Mouse (Mus musculus): ENCODE measurements around the gene Hist2h3c1. TPM values are rescaled to one million over a fixed set of nuclear protein-coding genes. Genes with fewer than 3 reads are reported as not detected.
"Not testable (repeated sequence)": the region's sequence is repeated elsewhere in the genome, so short reads cannot be mapped to it uniquely, and the experiment has no call there.

The Hist2h3c1 gene
- 3.1 and 3.8 TPM in 2 replicates for total RNA-seq (2021)
- long read RNA-seq, experiment 1, result 0 reads
- long read RNA-seq, experiment 2, partial matches to known transcripts, result 0 of 1 reads
- long read RNA-seq, experiment 2, other reads (novel, unspliced or antisense), result 0 of 1 reads

DNA sequence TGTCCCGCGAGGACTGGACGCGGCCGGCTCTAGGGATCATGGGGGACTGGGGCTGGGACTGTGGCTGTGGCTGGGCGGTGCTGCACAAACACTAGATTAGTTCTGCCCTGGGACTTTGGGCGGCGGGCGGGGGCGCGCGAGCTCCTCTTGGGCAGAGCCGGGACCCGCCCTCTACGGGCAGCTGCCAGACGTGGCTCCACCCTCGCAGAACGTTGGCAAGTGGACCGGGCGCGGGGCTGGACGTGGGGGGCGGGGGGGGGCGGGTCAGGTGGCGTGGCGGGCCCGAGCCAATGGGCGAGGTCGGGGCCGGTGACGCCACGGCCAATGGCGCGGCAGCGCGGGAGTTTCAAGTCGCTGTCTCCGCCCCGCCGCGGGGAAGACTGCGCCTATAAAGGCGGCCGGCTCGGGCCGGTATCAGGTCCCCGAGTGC, at the start of gene Hist2h3c1:
Gene Hist2h3c1, plus strand, starts transcription at position 259 of the 430 bp plus-strand sequence.
- DNase-seq, result not testable (repeated sequence)

DNA sequence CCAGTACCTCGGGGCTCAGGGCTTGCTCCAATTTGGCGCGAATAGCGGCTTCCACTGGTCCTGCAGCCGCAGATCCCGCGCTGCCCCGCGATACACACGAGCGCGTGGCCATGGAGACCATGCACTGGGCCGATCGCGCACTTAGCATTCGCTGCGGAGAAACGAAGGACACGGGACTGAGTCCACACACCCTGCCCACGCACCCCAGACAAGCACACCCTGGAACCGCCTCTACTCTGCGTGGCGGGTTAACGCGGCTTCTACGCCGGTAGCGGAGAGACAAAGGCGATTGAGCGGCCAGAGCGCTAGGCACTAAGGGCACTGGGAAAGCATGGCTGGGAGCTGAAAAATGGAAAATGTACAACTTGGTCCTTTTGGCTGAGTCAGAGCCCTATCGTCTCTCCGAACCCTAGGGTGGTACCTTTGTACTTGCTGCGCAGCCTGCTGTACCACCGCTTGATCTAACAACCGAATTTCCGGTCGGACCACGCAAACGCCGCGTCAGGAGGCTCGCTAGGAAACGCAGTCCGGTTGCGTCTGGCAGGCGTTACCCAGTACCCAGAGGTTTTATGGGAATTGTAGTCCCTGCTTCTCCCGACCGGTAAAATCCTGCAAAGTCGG, 49.2 kb upstream of the Hist2h3c1 start:
- DNase-seq, result peak; percentile 92

DNA sequence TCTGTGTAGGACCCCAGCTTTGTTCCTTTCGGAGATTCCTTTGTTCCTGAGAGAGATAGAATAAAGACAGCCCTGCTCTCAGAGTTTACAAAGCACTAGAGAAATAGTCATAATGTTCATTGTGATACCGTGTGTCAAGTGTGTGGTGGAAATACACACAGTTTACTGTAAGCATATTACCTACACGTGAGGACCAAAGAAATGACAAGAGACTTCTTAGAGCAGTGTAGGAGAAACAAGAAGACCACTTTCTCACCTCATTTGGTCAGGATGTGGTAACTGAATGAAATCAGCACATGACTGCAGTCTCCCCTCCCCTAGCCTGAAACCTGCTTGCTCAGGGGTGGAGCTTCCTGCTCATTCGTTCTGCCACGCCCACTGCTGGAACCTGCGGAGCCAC, 48.3 kb upstream of the Hist2h3c1 start:
- no peak for DNase-seq

DNA sequence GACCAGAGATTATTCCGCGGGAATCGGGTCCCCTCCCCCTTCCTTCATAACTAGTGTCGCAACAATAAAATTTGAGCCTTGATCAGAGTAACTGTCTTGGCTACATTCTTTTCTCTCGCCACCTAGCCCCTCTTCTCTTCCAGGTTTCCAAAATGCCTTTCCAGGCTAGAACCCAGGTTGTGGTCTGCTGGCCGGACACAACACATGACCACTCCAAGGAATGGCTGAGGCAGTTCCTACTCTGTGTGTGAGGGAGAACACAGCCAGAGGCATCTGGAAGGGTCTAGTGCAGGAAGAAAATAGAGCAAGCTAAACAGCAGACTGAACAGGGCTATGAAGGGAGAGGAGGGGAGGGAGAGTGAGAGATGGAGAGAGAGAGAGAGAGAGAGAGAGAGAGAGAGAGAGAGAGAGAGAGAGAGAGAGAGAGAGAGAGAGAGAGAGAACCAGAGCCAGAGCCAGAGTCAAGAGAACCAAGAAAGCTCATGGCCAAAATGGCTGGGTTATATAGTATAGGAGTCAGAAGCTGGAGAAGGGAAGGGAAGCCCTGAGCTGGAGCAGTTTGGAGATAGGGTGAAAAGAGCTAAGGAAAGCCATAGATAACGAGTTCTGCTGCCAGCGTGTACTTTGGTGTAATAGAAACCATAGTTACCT, 47.8 kb upstream of the Hist2h3c1 start:
- DNase-seq, result not testable (repeated sequence)

DNA sequence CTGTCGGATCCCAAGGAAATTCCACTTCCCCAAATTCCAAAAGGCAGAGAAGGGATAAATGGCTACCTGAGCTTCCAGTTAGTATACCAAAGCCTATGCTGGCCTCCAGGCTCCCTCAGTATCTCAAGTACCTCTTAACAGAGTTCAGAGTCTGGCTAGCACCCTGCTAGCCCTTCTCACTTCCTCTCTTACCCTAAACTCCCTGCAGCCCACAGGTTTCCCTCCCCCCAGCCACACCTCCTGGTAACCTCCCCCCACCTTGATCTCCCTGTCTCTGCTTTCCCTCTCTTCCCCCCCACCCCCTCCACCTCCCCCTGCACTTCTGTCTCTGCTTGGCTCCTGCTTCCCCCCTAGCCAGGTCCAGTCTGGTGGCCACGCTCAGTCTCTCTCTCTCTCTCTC, 46.8 kb upstream of the Hist2h3c1 start:
- no peak for DNase-seq

DNA sequence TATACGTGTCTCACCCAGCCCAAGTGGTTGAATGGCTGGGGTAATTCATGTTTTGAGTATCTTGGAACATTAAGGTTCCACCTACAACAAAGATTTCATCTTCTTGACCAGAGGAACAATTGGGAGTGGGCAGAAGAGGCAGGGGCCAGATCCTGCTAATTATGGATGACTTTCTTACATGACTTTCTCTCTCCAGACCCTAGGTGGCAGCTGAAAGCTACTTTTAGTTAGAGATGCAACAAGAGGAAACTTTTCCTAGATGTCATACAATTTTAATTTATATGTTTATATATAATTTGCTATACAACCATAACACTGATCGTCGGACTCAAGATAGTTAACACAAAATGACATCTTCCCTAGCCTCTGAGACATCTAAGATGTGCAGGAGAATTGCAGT, 38.7 kb upstream of the Hist2h3c1 start:
- no peak for DNase-seq

DNA sequence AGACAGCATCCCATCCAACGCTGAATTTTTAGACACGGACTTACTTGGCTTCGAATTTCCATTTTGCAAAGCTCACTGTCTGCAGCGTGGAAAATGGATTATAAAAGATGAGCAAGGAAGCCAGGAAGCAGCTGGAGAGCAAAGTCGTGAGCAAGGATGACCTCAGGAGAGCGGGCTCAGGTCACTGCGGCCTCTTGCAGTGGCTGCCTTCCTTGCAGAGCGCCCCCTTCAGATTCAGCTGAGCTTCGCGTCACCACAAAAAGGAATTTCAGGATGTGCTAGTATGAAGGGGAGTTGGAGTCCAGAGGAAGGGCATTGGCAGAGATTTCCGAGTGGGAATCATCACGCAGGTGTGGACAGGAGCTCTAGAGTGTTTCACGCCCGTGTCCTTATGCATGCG, 37.2 kb upstream of the Hist2h3c1 start:
- peak; percentile 60 for DNase-seq

DNA sequence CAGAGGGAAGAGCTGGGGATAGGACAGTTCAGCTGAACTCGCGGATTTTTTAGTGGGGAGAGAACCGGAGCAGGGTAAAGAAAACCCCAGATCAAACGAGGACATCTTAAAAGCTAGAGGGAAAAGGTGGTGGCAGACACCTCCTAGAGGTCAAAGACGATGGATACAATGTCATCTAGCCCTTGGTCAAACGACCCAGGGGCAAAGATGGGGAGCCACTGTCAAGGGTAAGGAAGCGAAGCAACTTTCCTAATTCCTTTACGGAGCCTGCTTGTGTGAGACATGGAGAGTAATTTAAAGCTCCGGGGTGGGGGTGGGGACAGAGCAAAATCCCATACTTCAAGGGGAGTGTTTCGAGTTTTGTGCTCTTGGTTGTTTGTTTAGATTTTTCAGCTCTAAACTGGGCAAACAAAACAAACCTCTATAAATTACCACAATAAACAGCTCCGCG, 27.3 kb upstream of the Hist2h3c1 start:
- DNase-seq, result peak; percentile 30

DNA sequence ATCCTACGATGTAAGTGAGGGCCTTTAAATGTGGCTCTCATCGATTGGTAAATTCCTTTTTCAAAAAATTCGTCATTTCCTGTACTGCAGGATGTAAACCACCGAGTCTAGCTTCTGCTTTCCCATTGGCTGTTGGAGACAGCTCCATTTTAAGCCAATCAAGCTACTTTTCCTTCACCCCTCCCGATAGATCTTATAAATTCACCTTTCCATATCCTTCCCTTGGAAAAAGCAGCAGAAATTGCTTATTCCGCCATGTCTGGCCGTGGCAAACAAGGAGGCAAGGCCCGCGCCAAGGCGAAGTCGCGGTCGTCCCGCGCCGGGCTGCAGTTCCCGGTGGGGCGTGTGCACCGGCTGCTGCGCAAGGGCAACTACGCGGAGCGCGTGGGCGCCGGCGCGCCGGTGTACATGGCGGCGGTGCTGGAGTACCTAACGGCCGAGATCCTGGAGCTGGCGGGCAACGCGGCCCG, 26.8 kb upstream of the Hist2h3c1 start, which contains the start of the genes Bola1 and Hist2h2ab:
Gene Bola1, minus strand, starts transcription at position 49 of the 470 bp plus-strand sequence.
Gene Hist2h2ab, plus strand, starts transcription at position 205 of the 470 bp plus-strand sequence.
- DNase-seq, result peak; percentile 81

DNA sequence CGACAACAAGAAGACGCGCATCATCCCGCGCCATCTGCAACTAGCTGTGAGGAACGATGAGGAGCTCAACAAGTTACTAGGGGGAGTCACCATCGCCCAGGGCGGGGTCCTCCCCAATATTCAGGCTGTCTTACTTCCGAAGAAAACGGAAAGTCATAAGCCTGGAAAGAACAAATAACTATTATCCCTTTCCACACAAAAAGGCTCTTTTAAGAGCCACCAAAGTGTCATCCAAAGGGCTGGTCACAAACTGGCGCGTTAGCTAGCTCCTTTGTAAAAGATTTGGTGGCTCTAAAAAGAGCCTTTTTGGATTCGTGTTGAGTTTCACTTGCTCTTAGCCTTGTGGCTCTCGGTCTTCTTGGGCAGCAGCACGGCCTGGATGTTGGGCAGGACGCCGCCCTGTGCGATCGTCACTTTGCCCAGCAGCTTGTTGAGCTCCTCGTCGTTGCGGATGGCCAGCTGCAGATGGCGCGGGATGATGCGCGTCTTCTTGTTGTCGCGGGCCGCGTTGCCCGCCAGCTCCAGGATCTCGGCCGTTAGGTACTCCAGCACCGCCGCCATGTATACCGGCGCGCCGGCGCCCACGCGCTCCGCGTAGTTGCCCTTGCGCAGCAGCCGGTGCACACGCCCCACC, 26.2 kb upstream of the Hist2h3c1 start:
- not testable (repeated sequence) for DNase-seq

DNA sequence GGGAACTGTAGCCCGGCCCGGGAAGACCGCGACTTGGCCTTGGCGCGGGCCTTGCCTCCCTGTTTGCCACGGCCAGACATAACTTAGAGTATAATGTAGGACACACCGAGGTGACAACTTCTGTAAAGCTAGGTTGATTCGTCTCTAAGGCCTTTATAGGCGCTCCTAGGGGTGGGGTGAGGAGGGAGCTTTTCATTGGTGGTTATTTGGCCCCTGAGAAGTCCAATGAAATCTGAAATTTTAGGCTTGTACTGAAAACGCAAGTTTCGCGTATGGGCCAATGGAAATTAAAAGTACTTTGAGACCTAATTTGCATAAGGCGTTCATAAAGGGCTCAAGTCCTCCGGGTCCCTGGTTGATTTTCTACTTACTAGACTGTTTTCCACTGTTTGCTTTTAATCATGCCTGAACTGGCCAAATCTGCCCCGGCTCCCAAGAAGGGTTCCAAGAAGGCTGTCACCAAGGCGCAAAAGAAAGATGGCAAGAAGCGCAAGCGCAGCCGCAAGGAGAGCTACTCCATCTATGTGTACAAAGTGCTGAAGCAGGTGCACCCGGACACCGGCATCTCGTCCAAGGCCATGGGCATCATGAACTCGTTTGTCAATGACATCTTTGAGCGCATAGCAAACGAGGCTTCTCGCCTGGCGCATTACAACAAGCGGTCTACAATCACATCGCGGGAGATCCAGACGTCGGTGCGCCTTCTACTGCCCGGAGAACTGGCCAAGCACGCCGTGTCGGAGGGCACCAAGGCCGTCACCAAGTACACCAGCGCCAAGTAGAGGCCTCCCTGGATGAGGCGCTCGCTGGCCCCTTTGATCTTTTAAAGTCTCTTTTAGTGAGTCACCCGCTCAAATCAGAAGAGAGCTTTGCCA, 25.5 kb upstream of the Hist2h3c1 start, which contains the start of the genes Hist2h2ac and Hist2h2be:
Gene Hist2h2ac, minus strand, starts transcription at position 116 of the 875 bp plus-strand sequence.
Gene Hist2h2be, plus strand, starts transcription at position 355 of the 875 bp plus-strand sequence.
- peak; percentile 89 for DNase-seq

DNA sequence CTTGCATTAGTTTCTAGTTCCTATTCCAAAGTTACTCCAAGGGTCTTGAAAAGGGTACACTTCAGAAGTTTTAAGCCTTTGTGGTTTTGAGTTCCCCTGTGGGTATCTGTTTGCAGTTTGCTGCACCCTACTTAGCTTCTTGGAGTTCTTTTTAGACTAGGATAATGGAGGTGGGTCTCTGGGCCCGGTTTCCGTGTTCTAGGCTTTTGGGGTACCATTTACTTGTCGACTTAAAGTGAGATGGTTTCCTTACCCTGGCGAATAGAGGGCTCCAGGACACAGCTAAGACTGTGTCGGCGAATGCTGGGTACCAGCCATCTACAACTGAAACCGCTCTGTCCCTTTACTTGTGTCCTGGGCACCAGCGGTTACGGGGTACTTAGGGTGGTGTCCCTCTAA, 24.8 kb upstream of the Hist2h3c1 start:
- DNase-seq, result no peak

DNA sequence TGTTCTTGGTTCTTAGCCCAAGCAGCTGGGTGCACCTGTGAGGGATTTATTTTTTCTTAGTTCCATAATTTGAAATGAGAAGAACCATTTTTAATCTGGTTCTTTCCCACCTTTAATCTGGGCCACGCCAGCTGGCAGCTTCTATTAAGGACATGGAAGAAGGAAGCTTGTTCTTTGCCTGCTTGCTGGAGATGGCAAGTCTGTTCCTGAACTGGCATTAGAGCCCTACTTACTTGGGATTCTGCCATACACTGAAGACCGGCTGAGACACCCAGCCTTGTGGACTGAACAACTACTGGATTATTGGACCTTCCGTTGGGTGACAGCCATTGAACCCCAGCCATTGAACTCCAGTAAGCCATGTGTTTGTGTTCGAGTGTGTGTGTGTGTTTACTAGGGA, 23.7 kb upstream of the Hist2h3c1 start:
- DNase-seq, result no peak

DNA sequence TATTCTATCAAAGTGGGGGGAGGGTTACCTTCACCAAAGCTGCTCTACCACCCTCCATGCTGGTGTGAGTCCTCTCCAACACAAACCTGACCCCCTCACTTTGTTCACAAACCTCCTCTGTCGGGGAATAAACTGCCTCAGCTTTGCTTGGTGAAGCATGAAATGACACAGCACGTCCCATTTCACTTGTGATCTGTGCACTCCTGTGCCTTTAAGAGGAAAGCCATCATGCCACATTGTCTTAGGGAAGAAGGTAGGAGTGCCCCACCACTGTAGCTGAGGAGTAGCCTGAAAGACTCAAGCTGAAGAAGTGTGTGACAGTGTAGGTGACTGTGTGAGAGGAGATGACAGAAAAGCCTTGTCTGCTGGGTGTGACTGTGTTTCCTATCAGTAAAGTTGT, 21.1 kb upstream of the Hist2h3c1 start:
- DNase-seq, result no peak

DNA sequence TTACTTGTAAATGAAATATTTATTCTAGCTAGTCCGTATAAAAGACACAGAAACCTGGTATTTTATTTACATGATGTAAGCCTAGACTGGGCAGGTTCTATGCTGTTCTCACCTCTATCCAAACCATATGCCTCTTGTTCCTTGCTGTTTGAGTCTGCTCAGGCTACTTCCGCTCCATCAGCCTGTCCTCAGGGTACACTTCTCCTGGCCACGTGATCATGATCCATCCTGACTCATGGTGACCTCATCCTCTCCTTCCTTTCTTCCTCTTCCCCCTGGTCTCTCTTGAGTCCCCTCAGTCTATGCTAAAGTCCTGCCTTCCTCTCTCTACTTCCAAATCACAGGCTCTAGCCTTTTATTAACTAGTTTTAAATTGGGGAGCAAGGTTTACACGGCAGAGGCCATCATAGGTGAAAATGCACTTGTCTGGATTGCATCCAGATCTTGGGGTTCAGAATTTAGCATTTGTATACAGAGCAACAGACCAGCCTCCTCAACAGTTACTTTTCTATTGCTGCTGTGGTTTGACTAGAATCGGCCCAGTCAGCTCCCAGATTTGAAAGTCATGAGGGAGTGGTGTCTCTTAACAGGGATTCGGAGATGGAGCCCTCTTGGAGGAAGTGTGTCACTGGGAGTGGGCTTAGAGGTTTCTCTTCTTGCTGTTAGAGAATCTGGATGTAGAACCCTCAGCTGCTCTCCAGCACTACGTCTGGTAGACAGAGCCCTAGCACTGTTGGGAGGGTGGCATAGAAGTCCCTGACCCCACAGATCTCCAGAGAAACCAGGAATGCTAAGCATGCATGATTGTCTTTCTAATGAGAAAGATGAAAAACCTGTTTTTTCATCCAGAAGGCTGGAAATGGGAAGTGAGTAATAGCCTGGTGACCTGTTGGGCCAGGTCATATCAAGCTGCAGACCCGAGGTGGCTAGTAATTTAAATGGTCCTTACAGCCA, 19.5 kb upstream of the Hist2h3c1 start:
- DNase-seq, result peak; percentile 45

DNA sequence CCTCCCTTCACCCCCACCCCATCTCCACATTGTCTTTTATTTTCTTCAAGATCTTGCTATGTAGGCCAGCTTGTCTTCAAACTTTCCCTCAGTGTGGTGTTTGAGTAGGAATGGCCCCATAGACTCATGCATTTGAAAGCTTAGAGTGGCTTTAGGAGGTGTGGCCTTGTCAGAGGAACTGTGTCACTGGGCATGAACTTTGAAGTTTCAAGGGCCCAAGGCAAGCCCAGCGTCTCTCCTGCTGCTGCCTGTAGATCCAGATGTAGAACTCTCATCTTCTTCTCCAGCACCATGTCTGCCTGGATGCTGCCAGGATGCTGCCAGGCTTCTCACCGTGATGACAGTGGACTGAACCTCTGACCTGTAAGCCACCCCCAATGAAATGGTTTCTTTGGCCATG, 17.7 kb upstream of the Hist2h3c1 start:
- DNase-seq, result peak; percentile 35

DNA sequence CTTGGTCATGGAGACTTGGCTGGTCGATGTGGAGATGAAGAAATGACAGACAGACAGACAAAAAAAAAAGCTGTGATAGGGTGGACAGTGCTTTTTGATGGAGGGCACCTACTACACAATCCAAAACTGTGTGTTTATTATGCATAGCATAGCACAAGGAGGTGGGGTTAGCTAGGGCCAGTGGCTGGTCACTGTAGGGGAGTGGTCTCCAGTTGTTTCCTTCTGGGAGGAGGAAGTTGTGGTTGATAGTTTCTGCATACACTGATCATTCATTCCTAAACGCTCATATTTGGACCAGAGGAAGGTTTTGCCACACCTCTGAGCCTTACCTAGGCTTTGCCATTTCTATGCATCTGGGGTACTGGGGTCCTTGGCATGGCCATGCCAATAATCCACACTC, 16.1 kb upstream of the Hist2h3c1 start:
- no peak for DNase-seq

DNA sequence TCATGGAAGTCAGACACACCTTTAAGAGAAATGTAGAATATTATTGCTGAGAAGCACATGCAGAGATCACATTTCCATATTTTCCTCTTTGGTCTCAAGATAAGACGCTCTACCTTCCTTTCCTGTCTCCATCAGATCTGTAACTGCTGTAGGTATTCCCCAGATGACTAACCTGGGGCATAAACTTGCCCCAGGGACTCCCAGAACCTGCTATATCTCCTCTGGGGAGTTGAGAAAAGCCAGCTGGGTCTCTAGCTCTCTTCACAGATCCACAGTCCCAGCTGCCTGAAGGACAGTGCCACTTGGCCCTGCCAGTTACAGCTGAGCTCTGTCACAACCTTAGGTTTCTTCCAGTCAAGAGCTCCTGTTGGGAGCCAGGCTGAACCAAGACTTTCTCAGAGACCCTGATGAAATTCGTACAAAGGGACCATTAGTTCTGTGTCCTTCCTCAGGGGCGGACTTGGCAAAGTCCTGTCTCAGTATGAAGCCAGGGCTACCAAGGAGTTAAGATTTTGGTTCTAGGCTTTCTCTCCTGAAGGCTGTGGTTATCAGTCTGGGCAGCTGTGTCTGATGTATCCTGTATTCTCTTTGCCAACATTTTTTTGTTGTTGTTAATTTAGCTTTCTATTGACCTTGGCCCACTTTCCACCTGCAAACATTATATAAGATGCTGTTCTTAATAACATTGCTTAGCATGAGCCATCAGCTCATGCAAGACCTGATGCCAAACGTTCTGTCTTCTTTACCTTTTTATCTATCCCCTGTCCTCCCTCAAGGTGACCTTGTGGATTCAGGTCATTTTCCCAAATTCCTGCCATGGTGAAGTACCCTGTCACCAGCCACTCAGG, 15.4 kb upstream of the Hist2h3c1 start:
- peak; percentile 53 for DNase-seq

DNA sequence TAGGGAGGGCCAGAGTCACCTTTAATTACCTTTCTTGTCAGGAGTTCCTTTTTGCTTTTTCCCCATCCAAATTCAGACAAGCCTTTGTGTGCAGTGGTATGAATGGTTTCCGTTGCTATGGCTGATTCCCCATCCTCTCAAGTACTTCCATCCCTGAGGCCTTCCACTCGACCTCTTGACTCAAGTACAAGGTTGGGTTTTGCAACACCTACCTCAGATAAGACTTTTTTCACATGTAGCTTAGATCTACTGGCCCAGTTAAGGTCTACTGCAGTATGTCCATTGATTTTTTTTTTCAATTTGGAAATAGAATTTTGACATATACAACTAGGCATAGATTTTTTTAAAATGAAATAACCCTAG, 14.7 kb upstream of the Hist2h3c1 start:
- no peak for DNase-seq

DNA sequence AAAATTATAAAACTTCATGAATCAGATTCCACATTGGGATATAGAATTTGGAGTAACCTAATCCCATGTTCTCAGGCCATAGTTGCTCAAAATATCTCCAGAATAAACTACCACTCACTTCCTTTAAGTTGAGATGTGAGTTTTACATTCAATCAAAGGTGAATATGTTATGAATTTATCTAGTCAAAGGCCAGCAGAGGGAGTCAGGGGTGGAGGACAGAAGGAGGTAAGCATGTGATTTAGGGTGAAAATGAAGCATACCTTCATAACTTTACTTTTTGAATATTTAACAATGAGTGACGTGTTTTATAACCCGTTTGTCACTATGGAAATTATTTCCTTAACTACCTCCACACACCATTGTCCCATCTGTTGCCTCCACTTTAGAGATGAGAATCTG, 11.6 kb upstream of the Hist2h3c1 start:
- no peak for DNase-seq

Data from adrenal gland, postnatal 14 days (tissue).